Mouse (Mus musculus) R1 (cell line): ENCODE data around the gene 1700006A11Rik.
"Not testable (repeated sequence)": the region's sequence is repeated elsewhere in the genome, so short reads cannot be mapped to it uniquely, and the experiment has no call there.

ENCODE experiments used
- DNase-seq: peaks from one replicate; pipeline ENCODE4 v3.0.0-alpha.2; 2018; ENCODE audit warnings: low read depth, low spot score

Gene 1700006A11Rik

GRCm38 (mm10) chr3:124425940-124426339, at the start of gene 1700006A11Rik:
TSS of gene 1700006A11Rik (minus strand) at chr3:124426040.
- DNase-seq = no peak

GRCm38 (mm10) chr3:124474291-124474690, 48.5 kb upstream of the 1700006A11Rik start:
- DNase-seq = not testable (repeated sequence)

GRCm38 (mm10) chr3:124466102-124466730, 40.4 kb upstream of the 1700006A11Rik start:
- DNase-seq = no peak

GRCm38 (mm10) chr3:124392201-124392600, 33.6 kb downstream of the 1700006A11Rik start:
- no peak for DNase-seq

- no peak for DNase-seq
These were observed 35.7 kb downstream of the 1700006A11Rik start for GRCm38 (mm10) chr3:124390101-124390500.

GRCm38 (mm10) chr3:124389650-124390049, 36.2 kb downstream of the 1700006A11Rik start:
- DNase-seq = no peak

- not testable (repeated sequence) for DNase-seq
These were observed 40.5 kb downstream of the 1700006A11Rik start for GRCm38 (mm10) chr3:124385377-124385776.

- no peak for DNase-seq
These were observed 53.8 kb downstream of the 1700006A11Rik start for GRCm38 (mm10) chr3:124372031-124372430.

- DNase-seq = no peak
These were observed 68.3 kb downstream of the 1700006A11Rik start for GRCm38 (mm10) chr3:124357533-124357932.
